Mouse (Mus musculus) brain, embryonic 14.5 days (tissue): Measurements from ENCODE around the gene Itsn2.

Experiments used
- CTCF ChIP-seq: fragments of 200-500 bp; IDR thresholded peaks from 2 replicates; pipeline ENCODE4 v1.5.1; 2012; ENCODE audit warnings: inconsistent platforms, mild to moderate bottlenecking, moderate library complexity, borderline replicate concordance; ENCODE audit not compliant: insufficient read depth, insufficient read length; ENCODE audit errors: extremely low read depth
- POLR2A ChIP-seq: fragments of 200-500 bp; IDR thresholded peaks from 2 replicates; pipeline ENCODE4 v1.6.1; 2012; ENCODE audit warnings: mild to moderate bottlenecking, inconsistent platforms, borderline replicate concordance; ENCODE audit not compliant: poor library complexity, insufficient read depth, insufficient read length, severe bottlenecking; ENCODE audit errors: extremely low read depth

GRCm38 (mm10) chr12:4548053-4549013 lies 44.1 kb upstream of the Itsn2 start:
- TF ChIP-seq CTCF (peak; percentile 94), POLR2A (no peak)
